Mouse (Mus musculus) G1E (cell line): ENCODE data around the gene Zfyve28.

Source experiments
- CTCF ChIP-seq: IDR thresholded peaks from 2 replicates; pipeline ENCODE4 v1.5.1; 2012; ENCODE audit warnings: low read depth, low read length, inconsistent platforms, mixed read lengths
- GATA1 ChIP-seq: IDR thresholded peaks from 2 replicates; pipeline ENCODE4 v1.6.1; 2012; ENCODE audit warnings: borderline replicate concordance, low read length, inconsistent platforms, mixed read lengths
- GATA2 ChIP-seq: IDR thresholded peaks from 2 replicates; pipeline ENCODE4 v1.6.1; 2012; ENCODE audit warnings: low read depth, low read length, inconsistent platforms, borderline replicate concordance
- POLR2AphosphoS5 ChIP-seq: IDR thresholded peaks from 2 replicates; pipeline ENCODE4 v1.6.1; 2012; ENCODE audit warnings: low read depth, low read length, inconsistent platforms; ENCODE audit not compliant: insufficient replicate concordance
- TAL1 ChIP-seq: conservative IDR thresholded peaks from 2 replicates; pipeline ENCODE4 v1.6.1; 2012; ENCODE audit warnings: low read depth, low read length, inconsistent platforms, mixed read lengths

DNA sequence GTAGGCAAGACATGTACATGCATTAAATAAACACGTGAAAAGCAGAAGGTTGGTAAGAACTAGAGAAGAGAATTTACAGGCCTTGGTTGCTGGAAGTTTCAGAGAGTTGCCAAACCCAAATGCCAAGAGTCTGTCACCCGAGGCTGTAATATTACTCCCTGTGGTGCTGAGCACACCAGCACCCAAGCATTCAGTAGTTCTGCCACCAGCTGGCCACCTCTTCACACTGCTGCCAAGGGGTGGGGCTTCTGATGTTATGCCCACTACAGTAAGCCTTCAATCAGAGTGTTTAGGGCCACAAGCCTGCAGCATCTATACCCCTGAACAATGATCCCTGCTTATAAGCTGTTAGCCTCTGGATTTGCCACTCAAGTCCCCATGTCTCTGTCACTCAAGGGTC lies 86.9 kb downstream of the Zfyve28 start:
- no peak for TF ChIP-seq GATA1
- TF ChIP-seq TAL1, result no peak
- TF ChIP-seq CTCF, result no peak
- no peak for TF ChIP-seq GATA2
- no peak for TF ChIP-seq POLR2AphosphoS5
